Mouse (Mus musculus) limb, embryonic 14.5 days (tissue): ENCODE data around the gene Fam53b. TPM values are rescaled to one million over a fixed set of nuclear protein-coding genes. Genes with fewer than 3 reads are reported as not detected.

ENCODE experiments used
- ATAC-seq: fragments of 200-750 bp; cut with Nextera tagmentation; 2 replicates; pipeline ENCODE4 v1.8.0; 2017; ENCODE audit warnings: low read depth, moderate number of reproducible peaks, moderate TSS enrichment; ENCODE audit not compliant: low FRiP score
- DNase-seq: peaks from one replicate; pipeline ENCODE4 v3.0.0-alpha.2; 2015; ENCODE audit warnings: low spot score
- H3K27ac ChIP-seq: fragments of 300-500 bp; sonication (generic); replicated peaks from 2 replicates; pipeline ENCODE4 v1.5.1; 2014; ENCODE audit warnings: low read depth, mild to moderate bottlenecking, low read length, moderate library complexity, mixed read lengths
- H3K27me3 ChIP-seq: fragments of 300-500 bp; sonication (generic); 2 replicates; pipeline ENCODE4 v1.6.1; 2014; ENCODE audit warnings: low read length, mixed read lengths; ENCODE audit not compliant: control insufficient read depth, insufficient read depth
- H3K36me3 ChIP-seq: fragments of 300-500 bp; sonication (generic); 2 replicates; pipeline ENCODE4 v1.6.1; 2014; ENCODE audit warnings: mild to moderate bottlenecking, low read length, moderate library complexity, mixed read lengths; ENCODE audit not compliant: control insufficient read depth, insufficient read depth
- H3K4me1 ChIP-seq: fragments of 300-500 bp; sonication (generic); 2 replicates; pipeline ENCODE4 v1.6.1; 2014; ENCODE audit warnings: antibody characterized with exemption, low read length, mixed read lengths; ENCODE audit not compliant: control insufficient read depth, insufficient read depth
- H3K4me2 ChIP-seq: fragments of 300-500 bp; sonication (generic); replicated peaks from 2 replicates; pipeline ENCODE4 v1.6.1; 2014; ENCODE audit warnings: low read depth, mild to moderate bottlenecking, low read length, moderate library complexity; ENCODE audit not compliant: severe bottlenecking
- H3K4me3 ChIP-seq: fragments of 300-500 bp; sonication (generic); replicated peaks from 2 replicates; pipeline ENCODE4 v1.5.1; 2014; ENCODE audit warnings: low read length
- H3K9ac ChIP-seq: fragments of 300-500 bp; sonication (generic); 2 replicates; pipeline ENCODE4 v1.6.1; 2014; ENCODE audit warnings: mild to moderate bottlenecking, low read depth, low read length, moderate library complexity; ENCODE audit not compliant: severe bottlenecking
- H3K9me3 ChIP-seq: fragments of 300-500 bp; sonication (generic); 2 replicates; pipeline ENCODE4 v1.6.1; 2016; ENCODE audit warnings: low read length; ENCODE audit not compliant: control insufficient read depth
- POLR2A ChIP-seq: fragments of 200-500 bp; IDR thresholded peaks from 2 replicates; pipeline ENCODE4 v1.8.0; 2012; ENCODE audit warnings: inconsistent platforms, mild to moderate bottlenecking, moderate library complexity, borderline replicate concordance; ENCODE audit not compliant: insufficient read depth, insufficient read length; ENCODE audit errors: extremely low read depth
- WGBS: fragments of 180-500 bp; shearing (Covaris S2); extraction: QIAGEN DNeasy Blood & Tissue Kit; methylation state at CpG from one replicate; pipeline ENCODE4 v1.1.7; 2014; 5-methylcytosine and 5-hydroxymethylcytosine counted together
- polyA plus RNA-seq, 2 experiments: library from polyadenylated mRNA; depleted of rRNA in 1 of 2; stranded (reverse) in 1 of 2; unstranded in 1 of 2; fragments of >200 nt; fragmentation: Nextera tagmentation in 1 of 2; extraction: Ambion mirVana in 1 of 2; gene quantifications; 2 replicates each; pipeline versions ENCODE4 v1.2.1 to v1.2.3; 2012 to 2014

Gene Fam53b
- polyA plus RNA-seq, 2 experiments: 15.1 to 20.8 TPM

GRCm38 (mm10) chr7:132816528-132816927 lies 2.8 kb upstream of the Fam53b start:
- Histone ChIP-seq H3K4me2 (no peak overlapping the region), H3K4me3 (no peak overlapping the region), H3K9me3 (no peaks in the 10 kb centered on the region), H3K36me3 (peaks cover 2% of the 10 kb centered on the region; the same call in 1 of the 2 replicates), H3K4me1 (peaks cover 23% of the 10 kb centered on the region), H3K27ac (no peak overlapping the region), H3K27me3 (no peaks in the 10 kb centered on the region), H3K9ac (no peak overlapping the region)
- ATAC-seq (no peak), DNase-seq (no peak)
- no peak for TF ChIP-seq POLR2A
- 76% methylated on average over 2 of the region's 2 CpGs for WGBS

DNA sequence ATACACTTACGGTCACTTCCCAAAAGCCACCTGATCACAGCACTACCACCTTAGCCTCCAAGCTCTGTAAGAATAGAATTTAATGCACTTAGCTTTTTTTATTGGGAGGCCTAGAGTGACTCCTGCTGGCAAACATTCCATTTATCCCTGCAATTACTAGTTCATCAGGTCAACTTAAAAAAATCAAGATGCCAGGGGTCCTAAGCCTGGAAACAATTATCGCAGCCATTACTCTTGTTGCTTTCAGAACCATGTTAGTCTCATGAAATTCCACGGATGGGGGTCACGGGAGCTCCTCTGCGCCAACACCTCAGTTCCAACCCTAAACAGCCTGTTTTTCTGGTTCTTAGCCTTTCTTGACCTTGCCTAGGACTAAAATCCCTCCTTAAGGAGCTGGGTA lies 1.4 kb upstream of the Fam53b start:
- Histone ChIP-seq H3K4me2 (no peak overlapping the region; the same call in 1 of the 2 replicates), H3K4me3 (no peak overlapping the region), H3K36me3 (0 out of 2 replicates have a peak, but pooled peaks cover 2% of the 10 kb centered on the region), H3K9ac (no peak overlapping the region), H3K27me3 (no peaks in the 10 kb centered on the region), H3K27ac (no peak overlapping the region), H3K9me3 (no peaks in the 10 kb centered on the region), H3K4me1 (peaks cover 34% of the 10 kb centered on the region)
- ATAC-seq: no peak
- 16% methylated on average over 5 of the region's 5 CpGs for WGBS
- DNase-seq: peak; percentile 42
- TF ChIP-seq POLR2A: no peak

DNA sequence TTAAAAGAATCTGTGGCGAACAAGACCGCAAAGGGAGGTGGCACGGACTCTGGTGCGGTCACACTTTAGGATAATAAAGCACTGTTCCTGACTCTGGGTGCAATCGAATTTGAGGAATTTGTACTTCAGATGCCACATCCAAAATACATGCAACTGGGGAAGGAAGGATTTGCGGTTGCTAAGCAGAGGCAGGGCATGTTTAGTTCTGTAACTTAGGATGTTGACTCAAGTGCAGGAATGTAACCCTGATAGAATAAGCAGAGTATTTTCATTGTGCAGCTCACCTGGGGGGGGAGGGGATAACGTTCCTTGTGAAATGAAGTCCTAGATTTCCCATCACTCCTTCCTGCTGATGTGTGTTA lies 384 bp upstream of the Fam53b start:
- no peak for TF ChIP-seq POLR2A
- Histone ChIP-seq H3K4me3 (peak overlapping the region; percentile 73), H3K9me3 (no peaks in the 10 kb centered on the region), H3K36me3 (0 out of 2 replicates have a peak, but pooled peaks cover 2% of the 10 kb centered on the region), H3K4me1 (peaks cover 44% of the 10 kb centered on the region), H3K27me3 (no peaks in the 10 kb centered on the region), H3K4me2 (peak overlapping the region; percentile 90), H3K9ac (peak overlapping the region; percentile 92), H3K27ac (peak overlapping the region; percentile 92)
- under 1% methylated on average over 7 of the region's 7 CpGs for WGBS
- DNase-seq (no peak), ATAC-seq (no peak)

GRCm38 (mm10) chr7:132812619-132813415 lies 869 bp downstream of the Fam53b start:
- Histone ChIP-seq H3K27ac (peak overlapping the region; percentile 92), H3K4me3 (peak overlapping the region; percentile 73), H3K36me3 (0 out of 2 replicates have a peak, but pooled peaks cover 2% of the 10 kb centered on the region), H3K9me3 (no peaks in the 10 kb centered on the region), H3K9ac (peak overlapping the region; percentile 92), H3K27me3 (no peaks in the 10 kb centered on the region), H3K4me2 (peak overlapping the region; percentile 90), H3K4me1 (peaks cover 57% of the 10 kb centered on the region)
- no peak for TF ChIP-seq POLR2A
- ATAC-seq: peak; percentile 24
- DNase-seq: no peak
- WGBS: under 1% methylated on average over 59 of the region's 59 CpGs

DNA sequence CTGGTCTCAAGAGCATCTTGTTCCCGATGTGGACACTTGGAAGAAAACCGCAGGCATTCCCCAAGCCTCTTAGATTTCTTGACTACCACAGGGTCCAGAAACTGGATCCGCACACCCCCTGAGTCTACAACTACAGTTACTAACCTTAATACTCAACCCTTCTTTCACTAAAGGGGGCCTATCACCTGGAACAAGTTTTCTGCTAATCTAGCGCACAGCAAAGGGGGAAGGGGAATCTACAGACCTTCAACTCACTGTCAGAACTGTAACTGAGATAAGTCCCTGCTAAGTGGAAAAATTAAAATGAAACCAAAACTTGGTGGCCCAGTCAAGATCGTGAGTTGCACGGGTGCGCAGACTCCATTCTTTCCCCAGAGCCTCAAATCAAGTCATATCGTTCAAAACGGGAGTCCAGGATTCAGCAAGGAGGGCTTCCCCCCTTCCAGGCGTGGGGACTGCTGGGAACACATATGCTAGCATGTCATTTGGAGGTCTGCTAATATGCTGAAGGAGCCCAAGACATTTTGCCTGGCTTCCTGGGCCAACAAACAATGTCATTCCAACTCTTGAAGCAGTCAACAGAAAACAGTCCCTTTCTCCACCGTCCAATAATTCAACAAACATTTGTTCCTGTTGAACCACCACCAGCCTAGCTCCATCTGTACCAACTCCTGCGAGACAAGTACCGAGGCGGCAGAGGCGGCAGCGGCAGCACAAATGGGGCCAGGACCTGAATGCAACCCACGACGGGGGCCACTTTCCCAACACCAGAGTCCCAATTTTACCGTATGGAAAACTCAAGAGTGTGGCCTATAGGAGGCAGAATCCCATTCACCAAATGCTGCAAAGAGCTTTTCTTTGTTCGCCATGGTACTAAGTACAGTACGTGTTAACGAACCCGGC lies 1.7 kb downstream of the Fam53b start:
- Histone ChIP-seq H3K4me1 (peaks cover 65% of the 10 kb centered on the region), H3K36me3 (0 out of 2 replicates have a peak, but pooled peaks cover under 1% of the 10 kb centered on the region), H3K4me3 (peak overlapping the region; percentile 73), H3K9me3 (no peaks in the 10 kb centered on the region), H3K27me3 (no peaks in the 10 kb centered on the region), H3K27ac (peak overlapping the region; percentile 92), H3K4me2 (peak overlapping the region; percentile 90), H3K9ac (peak overlapping the region; percentile 92)
- WGBS: 7% methylated on average over 23 of the region's 23 CpGs
- ATAC-seq (0 out of 2 replicates have a peak, but pooled peaks have one; percentile 5), DNase-seq (peak; percentile 62)
- no peak for TF ChIP-seq POLR2A
